Mouse (Mus musculus): ENCODE measurements at regions not wholly inside any gene's neighbourhood (a gene's known extent, or its start where the extent isn't known, plus 50 kb on each side); places are given as distances from the start of the nearest gene placed in this dataset.

DNA sequence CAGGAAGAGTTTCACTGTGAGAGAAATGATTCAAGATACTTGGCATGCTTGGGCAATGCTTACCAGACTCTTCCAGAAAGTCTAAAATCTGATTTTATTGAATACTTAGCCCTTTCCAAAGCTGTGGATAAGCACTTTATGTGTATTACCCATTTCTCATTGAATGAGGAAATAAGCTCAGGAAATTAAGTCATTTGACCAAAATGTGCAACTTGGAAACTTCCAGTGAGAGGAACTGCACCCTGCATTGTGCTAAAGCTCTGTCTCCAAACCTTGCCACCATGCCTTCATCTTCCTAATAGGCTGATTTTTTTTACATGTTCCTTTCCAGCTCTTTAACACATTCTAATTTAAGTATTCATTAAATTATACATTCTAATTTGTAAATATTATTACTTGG, 372.7 kb upstream of the Mmadhc start:
- intact Hi-C loops (cut with DNase I; ENCODE audit: low total_unique reads), result no loop called here

DNA sequence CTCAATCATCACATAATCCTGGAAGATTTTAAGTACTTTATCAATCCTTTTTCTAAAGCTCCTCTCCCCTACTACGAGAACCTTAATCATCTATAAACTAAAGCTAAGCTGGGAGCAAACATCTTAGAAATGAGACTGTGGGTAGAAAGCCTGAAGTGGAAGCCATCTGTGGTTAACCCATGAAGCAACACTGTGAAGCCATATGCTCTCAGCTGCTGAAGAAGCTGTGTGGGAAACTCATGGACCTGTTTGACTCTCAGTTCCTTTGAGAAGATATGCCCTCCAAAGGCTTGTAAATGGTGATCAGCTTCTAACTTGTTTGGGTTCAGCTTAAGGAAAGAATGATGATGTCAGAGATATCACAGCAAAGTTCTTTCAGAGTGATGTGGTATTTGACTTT, 372.2 kb upstream of the Mmadhc start:
- DNase-seq, result no peak
- intact Hi-C loops (cut with DNase I; ENCODE audit: low total_unique reads), result no loop called here

More for the DNA sequence above, 372.7 kb upstream of the Mmadhc start:
- no peak for DNase-seq

DNA sequence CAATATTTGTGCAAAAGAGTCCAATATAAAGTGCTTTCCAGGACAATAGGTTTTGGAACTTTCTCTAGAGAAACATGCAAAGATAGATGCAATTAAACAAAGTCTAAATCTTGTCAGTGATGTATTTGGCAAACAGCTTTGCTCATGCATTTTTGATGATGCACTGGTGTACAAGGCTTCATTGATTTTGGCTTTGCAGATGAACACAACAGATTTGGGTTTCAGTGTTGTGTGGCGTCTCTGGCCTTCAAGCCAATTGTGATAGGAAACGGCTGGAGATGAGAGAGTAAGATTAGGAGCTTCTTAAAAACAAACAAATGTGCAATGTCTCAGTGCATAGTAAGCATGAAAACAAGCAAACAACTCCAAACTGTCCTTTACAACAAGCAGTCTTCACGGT, 370.6 kb upstream of the Mmadhc start:
- intact Hi-C loops (cut with DNase I; ENCODE audit: low total_unique reads), result no loop called here

DNA sequence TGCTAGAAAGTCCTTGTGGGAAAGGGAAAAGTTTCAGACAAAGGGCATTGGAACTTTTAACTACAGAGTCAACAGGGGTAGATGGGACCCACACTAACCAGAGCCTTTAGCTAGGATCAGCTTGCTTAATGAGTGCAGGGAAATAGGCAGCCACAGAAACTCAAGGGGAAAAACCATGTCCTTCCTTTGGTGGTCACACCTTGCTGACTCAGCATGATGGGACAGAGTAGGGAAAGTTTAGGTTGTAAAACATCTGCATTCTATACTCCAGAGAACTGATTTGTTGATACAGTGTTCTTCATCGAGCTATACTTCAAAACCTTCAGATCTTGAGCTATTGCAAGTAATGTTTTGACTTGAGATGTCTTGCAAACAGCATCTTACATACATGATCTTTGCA, 365.9 kb upstream of the Mmadhc start:
- DNase-seq, result no peak
- intact Hi-C loops (cut with DNase I; ENCODE audit: low total_unique reads), result no loop called here

More for the DNA sequence above, 370.6 kb upstream of the Mmadhc start:
- no peak for DNase-seq

DNA sequence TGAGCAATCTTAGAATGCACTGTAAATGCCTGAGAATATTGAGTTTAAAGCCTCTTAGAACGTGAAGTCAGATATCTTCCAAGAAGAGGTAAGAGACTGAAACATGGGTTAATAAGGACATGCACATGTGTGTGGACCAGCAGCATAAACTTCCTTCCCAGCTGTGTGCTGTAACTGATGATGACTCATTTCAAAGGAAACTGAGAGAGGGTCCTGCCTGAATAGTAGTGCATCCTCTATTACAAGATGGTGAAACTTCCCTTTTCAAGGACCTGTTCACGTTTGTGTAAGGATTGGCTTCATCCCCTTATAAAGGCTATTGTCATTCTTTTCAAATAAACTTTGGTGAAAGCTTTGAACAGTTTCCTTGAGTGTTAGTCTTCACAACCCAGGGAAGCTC, 363.4 kb upstream of the Mmadhc start:
- DNase-seq, result no peak
- intact Hi-C loops (cut with DNase I; ENCODE audit: low total_unique reads), result no loop called here

DNA sequence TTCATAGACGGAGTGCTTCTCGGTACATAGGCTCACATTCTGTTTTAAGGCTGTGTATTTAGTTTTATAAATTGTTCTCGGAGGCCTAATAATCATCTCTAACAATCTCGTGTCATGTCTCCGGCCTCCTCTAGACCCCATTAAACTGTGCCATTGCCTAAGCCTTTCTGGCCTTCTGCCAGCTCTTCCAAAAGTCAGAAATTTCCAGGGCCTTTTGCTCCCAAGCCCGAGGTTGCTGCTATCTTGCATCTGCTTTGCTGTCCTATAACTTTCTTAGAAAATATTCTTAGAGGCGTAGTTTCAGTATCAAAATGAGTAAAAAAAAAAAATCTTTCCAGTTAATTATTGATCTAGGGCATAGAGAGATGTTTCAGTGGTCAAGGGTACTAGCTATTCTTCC, 361.2 kb upstream of the Mmadhc start:
- intact Hi-C loops (cut with DNase I; ENCODE audit: low total_unique reads), result no loop called here
- DNase-seq, result no peak

DNA sequence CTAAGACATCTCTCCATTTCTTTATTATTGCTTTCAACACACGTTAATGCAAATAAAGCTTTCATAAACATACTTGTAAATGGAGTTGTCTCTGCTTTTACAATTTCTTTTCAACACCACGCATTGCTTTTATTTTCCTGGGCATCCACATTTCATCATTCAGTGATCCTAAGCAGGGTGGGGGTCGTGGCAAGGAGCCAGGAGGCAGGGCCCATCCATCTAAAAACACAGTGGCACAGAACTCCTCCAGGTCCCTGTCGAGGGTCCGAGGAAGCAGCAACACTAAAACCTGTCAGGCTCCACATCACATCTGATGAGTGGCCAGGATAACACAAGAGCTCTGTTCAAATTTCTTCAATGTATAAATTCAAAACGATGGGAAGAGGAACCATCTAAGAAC, 359.8 kb upstream of the Mmadhc start:
- no peak for DNase-seq
- intact Hi-C loops (cut with DNase I; ENCODE audit: low total_unique reads), result no loop called here

DNA sequence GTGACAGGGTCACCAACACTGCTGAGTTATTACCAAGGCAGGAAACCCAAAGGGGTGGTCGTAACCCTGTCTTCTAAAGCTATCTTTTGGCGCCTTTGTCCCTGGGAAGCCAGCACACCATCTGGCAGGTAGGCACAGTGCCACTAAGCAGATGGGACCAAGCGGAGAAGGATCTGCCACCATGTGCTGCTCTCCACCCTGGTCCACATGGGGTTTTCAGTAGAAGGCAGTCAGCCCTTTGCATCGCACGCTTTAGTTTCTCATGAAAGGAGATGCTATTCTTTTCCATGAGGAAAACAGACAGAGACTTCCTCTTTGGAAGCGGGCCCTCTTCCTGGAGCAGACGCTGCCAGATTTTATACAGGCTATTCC, 358.3 kb upstream of the Mmadhc start:
- intact Hi-C loops (cut with DNase I; ENCODE audit: low total_unique reads), result no loop called here
- DNase-seq, result no peak

DNA sequence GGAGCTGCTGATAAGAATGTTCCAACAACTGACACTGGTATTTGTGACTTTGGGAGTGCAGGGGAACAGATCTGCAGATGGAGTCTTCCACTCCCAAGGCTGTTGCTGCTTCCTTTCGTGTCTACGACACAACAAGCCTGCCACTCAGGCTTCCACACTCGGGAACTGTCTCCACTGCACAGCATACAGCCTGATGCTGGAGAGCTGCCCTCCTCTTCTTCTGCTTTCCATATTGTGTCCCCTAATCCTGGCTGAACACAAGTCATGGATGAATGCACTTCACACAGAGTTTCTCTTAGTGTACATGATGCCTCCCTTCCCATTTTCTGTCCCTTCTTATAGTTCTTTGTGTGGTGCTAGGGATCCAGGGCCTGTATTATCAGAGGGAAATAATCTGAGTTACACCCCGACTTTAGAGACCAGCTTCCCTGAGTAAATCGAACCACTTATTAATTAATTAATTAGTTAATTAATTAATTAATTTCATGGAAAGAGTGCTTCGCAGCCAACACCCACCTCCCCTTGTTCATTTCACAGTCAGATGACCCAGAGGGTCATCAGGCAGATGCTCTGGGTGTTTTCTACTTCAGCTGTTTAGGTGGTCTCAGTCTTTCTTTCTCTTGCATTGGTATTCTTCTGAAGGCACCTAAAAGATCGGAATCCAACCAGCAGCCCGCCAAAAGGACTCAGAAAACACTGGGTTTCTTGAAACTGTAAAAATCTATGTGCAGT, 357.8 kb upstream of the Mmadhc start:
- intact Hi-C loops (cut with DNase I; ENCODE audit: low total_unique reads), result no loop called here
- no peak for DNase-seq

DNA sequence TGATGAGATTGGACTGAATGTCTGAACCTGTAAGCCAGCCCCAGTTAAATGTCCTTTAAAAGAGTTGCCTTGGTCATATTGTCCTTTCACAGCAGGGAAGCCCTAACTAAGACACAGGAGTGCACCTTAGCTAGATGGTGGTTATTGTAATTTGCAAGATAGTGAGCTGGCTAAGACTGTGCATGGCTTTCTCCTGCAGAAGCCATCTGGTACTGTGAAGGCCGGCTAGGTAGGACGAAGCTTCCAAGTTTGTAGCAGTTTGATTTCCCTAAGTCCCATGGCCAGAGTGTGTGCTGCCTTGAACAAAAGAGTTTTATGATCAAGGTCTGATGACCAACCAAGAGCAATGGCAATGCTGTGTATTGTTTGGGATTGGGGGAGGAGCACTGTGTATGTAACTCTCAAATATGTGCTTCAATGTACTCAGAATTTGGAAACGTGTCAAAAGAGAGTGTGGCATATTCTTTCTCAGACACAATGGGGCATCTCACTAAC, 356.6 kb upstream of the Mmadhc start:
- intact Hi-C loops (cut with DNase I; ENCODE audit: low total_unique reads), result no loop called here
- no peak for DNase-seq

DNA sequence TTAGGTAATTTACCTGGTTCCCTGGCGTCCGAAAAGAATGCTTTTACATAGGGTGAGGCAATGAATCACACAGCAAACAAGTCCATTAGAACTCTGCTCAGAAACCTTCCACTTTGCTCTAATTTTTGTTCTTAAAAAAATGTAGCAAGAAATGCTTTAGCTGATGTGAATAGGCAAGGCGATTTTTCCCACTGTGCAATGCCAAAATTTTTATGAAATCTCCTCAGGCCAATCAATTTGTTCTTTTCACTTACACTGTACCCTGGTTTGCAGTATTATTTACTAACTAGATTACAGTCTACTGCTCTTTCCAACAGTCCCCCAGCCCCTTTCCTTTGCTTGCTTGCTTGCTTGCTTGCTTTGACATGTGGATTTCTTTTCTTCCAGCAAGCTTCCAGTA, 353.1 kb upstream of the Mmadhc start:
- DNase-seq, result no peak
- intact Hi-C loops (cut with DNase I; ENCODE audit: low total_unique reads), result no loop called here

DNA sequence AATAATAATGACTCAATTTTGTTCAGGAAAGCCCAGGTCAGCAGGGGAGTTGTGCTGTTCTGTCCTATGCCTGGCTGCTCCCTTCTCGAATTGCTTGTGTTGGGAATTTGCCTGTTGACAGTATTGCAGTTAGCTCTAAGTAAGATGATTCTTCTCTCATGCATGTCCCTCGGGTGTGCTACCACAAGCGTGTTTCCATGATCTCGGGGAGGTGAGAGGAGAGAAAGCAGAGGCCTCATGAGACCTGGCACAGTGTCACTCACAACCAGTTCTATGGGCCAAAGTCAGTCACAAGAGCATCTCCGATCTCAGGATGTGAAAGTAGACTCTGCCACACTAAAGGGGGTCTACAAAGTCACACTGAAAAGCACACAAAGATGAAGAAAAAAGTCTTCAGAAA, 346.6 kb upstream of the Mmadhc start:
- intact Hi-C loops (cut with DNase I; ENCODE audit: low total_unique reads), result no loop called here

DNA sequence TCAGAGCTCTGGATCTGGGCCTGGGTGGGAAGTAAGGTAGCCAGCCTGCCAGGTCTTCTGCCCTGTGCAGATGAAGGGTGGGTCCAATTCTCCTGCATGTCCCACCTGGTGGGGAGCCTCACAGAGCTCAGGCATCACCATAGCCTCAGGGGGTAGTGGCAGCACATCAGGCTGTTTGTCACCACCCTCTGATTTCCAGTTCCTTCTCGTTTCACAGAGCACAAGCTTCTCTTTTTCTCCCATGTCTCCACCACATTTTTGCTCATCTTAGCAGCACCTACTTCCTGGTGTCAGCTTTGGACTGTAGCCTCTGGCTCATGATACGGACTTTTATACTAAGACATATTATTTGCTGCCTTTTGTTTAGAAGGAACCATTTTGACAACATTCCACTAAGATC, 345.6 kb upstream of the Mmadhc start:
- intact Hi-C loops (cut with DNase I; ENCODE audit: low total_unique reads), result no loop called here
- no peak for DNase-seq

More for the DNA sequence above, 346.6 kb upstream of the Mmadhc start:
- no peak for DNase-seq

DNA sequence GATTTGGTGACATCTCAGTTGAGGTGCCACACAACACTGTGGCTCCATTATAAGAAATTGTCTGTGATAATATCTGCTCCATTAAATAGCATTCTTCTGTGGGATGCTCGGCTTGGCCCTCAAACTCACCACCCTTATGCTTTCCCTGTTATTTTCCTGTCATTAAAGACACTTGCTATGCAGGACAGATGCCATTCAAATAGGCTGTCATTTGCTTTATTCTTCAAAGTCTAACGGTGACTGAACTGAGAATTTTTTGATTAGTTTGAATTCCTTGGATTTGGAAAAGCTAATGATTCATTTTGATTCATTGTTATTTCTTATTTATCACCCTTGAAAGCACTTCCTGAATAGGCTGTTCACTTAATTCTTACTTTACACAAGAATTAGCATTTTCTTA, 339.3 kb upstream of the Mmadhc start:
- DNase-seq, result no peak
- intact Hi-C loops (cut with DNase I; ENCODE audit: low total_unique reads), result no loop called here

DNA sequence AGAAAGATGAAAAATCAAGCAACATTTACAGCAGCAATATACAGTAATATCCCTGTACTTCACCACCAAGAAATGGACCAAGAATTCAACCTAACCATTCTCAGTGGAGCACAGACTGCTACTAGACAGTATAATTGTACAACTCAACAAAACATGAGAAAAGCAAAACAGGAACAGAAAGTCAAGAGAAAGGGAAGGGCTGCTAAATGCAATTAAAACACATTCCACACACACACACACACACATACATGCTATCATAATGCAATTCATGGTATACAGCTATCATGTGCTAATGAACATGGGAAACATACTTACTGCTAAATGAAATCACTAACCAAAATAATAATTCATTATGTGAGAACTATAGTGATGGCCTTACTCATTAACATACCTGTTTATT, 335.2 kb upstream of the Mmadhc start:
- no peak for DNase-seq
- intact Hi-C loops (cut with DNase I; ENCODE audit: low total_unique reads), result no loop called here

DNA sequence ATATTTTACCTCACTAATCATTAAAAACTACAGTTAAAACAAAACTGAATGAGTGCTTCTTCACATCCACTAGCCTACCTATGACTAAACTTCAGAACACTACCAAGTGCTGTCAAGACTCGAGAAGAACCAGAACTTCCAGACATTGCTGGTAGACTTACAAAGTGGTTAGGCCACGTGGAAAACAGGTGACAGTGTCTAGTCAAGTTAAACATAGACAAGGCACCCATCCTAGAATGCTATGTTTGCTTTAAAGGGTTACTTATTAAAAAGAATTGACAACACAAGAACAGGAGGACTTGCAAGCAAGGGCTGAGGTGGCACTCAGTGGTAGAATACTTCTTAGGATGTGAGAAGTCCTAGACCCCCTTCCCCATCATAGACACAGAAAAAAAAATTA, 330.9 kb upstream of the Mmadhc start:
- no peak for DNase-seq
- intact Hi-C loops (cut with DNase I; ENCODE audit: low total_unique reads), result no loop called here

DNA sequence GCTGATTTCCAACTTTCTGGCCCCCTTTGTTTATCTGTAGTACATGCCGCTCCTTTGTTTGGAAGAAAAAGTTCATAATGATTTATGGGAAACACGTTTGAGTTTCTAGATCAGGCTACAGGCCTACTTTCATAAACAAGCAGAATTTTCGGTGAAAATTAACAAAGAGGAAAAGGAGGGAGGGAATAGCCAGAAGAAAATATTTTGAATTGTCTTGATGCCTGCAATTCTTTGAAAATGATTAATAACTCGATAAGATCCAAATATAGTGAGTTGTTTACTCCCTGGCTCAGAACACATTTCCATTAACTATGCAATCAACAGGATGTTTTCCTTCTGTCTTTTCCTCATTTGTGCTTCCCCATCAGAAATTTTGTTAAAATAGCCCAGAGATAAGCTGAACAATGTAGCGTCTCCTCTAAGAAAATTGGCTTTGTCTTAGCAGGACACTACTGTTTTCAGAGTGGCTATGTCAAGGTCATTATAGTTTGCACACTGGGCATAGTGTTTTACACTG, 328.7 kb upstream of the Mmadhc start:
- no peak for DNase-seq
- intact Hi-C loops (cut with DNase I; ENCODE audit: low total_unique reads), result no loop called here

DNA sequence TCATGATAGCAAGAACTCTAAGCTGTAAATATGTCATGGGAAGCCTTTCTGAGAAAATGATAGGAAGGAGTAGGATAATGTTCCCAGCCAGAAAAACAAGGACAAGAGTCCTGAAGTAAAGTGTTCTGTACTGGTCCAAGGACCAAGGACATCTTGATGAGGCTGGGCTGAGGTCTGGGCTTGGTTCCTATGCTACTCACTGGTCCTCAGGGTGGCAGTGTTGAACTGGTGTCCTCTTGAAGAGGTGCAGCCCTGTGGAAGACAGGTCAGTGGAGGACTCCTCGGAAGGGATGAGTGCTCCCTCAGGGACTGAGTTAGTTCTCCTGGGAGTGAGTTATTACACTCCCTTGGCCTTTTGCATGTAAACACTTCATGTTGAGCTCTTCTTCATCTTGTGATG, 312.5 kb upstream of the Mmadhc start:
- peak; percentile 14 for DNase-seq
- intact Hi-C loops (cut with DNase I; ENCODE audit: low total_unique reads), result no loop called here

DNA sequence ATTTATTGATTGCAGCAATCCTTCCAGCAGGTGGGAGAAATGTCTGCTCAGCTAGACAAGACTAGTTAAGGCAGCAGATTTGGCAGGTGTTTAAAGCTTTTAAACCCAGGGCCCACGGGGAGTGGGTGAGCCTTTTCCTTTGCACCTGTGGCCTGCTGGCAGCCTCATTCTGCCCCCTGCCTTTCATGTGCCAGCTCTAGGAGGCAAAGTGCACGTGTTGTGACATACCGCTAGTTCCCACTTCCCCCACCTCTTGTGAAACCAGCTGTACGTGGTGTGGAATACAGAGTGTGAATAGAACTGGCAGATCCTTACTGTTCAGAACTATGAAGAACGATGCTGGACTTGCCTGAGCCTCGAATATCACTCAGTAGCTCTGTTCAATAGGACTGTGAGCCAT, 292.6 kb upstream of the Mmadhc start:
- intact Hi-C loops (cut with DNase I; ENCODE audit: low total_unique reads), result no loop called here
- no peak for DNase-seq

DNA sequence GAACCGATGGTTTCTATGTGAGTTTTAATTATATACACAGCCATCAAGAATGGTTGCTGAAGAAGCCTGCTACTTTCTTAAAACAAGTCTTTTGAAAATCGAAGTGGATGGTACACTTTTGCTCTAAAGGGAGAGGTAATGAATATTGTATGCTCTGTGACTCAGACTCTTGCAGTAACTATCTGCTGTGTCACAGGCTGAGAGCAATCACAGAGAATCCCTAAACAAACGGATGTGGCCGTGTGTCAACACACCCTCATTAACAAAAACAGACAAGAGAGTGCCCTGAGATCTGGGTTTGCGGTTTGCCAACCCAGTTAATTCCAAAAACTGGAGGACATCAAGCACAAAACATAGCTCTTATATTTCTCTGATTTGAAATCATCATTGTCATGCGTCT, 292.1 kb upstream of the Mmadhc start:
- DNase-seq, result no peak
- intact Hi-C loops (cut with DNase I; ENCODE audit: low total_unique reads), result no loop called here

DNA sequence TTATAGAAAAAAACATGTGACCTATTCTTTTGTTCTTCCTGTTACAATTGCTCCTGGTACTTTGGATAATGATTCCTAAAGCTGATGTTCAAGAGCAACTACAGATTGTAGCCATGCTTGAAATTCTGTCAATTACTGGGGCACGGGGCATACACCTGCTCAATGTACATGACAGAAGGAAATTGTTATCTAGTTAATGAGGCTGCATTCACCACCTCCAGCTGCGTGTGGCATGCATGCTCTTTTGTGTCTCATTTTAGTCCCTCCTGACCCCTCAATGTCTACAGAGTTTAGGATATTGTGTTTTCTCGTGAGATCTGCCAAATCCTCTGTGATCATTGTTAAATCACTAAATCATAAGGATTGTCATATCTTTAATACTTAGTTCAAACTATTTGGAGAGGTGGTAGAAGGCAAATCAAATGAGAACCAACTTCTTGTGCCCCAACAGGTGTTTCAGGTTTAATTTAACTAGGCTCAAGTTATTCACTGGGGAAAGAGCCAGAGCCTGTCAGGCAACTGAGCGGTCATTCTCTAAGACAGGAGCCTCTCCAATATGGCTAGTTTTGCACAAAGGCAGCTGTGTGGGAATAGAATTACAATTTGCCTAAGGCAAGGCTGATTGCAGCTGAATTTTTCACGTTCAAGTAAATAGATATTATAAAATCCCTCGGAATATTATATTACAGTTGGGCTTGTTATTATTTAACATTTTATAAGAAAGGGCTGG, 289.9 kb upstream of the Mmadhc start:
- intact Hi-C loops (cut with DNase I; ENCODE audit: low total_unique reads), result no loop called here
- DNase-seq, result no peak
